Mouse (Mus musculus) bone marrow macrophage, adult 2 months (primary cell): ENCODE measurements around the gene 4930524N10Rik. TPM values are rescaled to one million over a fixed set of nuclear protein-coding genes. Genes with fewer than 3 reads are reported as not detected.

Source experiments
- H3K27ac ChIP-seq: 2 replicates; pipeline ENCODE4 v1.5.1; 2012; ENCODE audit warnings: low read depth, low read length; ENCODE audit not compliant: insufficient read depth
- H3K4me1 ChIP-seq: 2 replicates; pipeline ENCODE4 v1.6.1; 2012; ENCODE audit warnings: low read length; ENCODE audit not compliant: control insufficient read depth, insufficient read depth
- H3K4me3 ChIP-seq: 2 replicates; pipeline ENCODE4 v1.5.1; 2012; ENCODE audit warnings: mild to moderate bottlenecking, low read length, moderate library complexity; ENCODE audit not compliant: insufficient read depth
- CTCF ChIP-seq: IDR thresholded peaks from 2 replicates; pipeline ENCODE4 v1.5.1; 2012; ENCODE audit warnings: low read depth, mild to moderate bottlenecking, low read length, moderate library complexity
- POLR2A ChIP-seq: IDR thresholded peaks from 2 replicates; pipeline ENCODE4 v1.6.1; 2012; ENCODE audit warnings: mild to moderate bottlenecking, low read depth, low read length, borderline replicate concordance
- polyA plus RNA-seq: library from polyadenylated mRNA; stranded (reverse); fragments of >200 nt; gene quantifications from 2 replicates; pipeline ENCODE4 v1.2.4, GENCODE M21; 2012; ENCODE audit not compliant: missing spikeins, insufficient read depth, insufficient read length

Gene 4930524N10Rik
- not detected in 2 replicates for polyA plus RNA-seq

DNA sequence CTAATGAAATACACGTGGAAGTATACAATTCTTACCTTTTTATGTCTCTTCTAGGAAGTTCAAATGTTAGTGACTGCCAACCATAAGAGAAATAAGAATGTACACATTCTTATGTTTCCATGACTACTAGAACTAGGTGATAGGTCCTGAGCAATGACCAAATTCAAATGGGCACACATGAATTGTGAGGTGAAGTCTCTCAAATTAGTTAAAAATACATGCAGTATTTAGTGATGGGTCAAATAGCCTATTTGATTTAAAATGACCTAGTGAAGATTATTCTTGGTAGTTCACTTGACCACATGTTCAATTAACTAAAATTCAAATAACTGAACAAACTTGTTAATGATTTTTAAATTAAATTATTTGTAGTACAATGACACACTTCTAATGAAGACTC lies at the start of gene 4930524N10Rik:
4930524N10Rik (minus strand) TSS at position 101 of the 400 bp plus-strand sequence.
- TF ChIP-seq CTCF (no peak), POLR2A (no peak)
- Histone ChIP-seq H3K4me3 (no peak within 1 kb of the TSS), H3K4me1 (no peaks in the 10 kb centered on the region), H3K27ac (no peak within 1 kb of the TSS)

DNA sequence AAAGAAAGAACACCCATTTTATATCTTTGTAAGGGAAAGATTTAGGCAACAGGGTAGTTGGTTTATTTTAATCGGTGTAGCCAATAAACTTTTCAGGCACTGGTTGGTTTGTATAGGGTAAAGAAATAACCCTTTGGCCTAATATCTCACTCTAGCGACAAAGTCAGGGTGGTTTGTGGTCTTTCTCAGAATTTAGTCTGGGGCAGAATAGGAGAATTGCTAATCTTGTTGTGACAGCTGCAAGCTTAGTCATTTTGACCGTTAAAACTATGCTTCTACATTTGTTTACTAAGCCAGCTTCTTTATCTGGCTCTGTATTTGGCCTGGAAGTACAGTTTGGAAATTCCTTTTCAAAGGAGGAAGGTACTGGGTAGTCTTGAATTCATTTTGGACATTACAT lies 6.8 kb upstream of the 4930524N10Rik start:
- TF ChIP-seq CTCF (no peak), POLR2A (no peak)
- H3K4me1 ChIP-seq, result no peaks in the 10 kb centered on the region
- H3K4me3 ChIP-seq, result no peak overlapping the region
- H3K27ac ChIP-seq, result no peak overlapping the region

DNA sequence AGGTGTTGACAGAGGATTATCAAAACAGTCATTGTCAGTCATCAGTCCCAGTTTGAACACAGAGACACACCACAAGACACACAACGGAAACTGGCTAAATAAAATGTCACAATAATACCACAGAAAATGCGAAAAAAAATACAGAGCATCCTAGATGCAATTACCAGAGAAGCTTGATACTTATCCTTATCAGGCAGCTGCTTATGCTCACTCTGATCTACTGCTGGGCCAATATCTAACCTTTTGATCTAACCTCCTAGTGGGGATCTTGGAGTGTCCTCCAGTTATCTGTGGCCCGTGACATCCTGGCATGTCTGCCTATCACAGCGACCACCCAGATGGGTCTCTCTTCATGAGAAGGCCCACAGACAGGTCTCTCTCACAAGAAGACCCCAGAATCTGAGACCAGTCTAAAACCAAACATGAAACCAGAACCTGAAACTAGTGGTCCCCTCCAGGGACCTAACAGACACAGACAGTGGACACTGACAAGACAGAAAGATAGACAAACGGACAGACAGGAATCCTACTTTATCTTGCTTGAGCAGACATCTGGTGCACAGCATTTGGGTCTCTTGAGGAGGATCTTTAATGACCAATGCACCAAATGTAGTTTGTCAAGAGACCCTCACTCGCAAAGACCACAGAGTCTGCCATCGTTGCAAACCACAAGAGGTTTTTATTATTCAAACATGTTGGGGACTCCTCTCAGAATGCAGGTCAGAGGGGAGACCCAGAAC lies 6.3 kb upstream of the 4930524N10Rik start:
- TF ChIP-seq POLR2A, result no peak
- no peak for TF ChIP-seq CTCF
- Histone ChIP-seq H3K27ac (no peak overlapping the region), H3K4me3 (no peak overlapping the region), H3K4me1 (no peaks in the 10 kb centered on the region)

DNA sequence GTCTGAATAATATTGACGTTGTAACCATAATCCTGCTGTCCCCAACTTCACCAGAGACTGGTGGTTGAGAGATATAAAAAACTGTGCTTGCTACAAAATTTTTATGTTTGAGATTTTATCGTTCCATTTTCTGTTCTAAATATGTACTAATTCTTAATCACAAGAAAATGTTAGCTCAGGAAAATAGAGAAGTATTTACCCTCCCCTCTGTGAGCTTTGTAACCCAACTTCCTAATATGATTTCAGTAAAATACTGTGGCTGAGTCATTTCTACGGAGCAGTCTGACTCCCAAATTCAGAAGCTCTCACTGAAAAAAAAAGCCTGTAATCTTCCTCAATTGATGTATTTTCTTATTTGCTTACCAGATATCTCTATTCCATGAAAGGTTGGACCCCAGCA lies 4.7 kb upstream of the 4930524N10Rik start:
- no peak overlapping the region for H3K4me3 ChIP-seq
- no peak overlapping the region for H3K27ac ChIP-seq
- H3K4me1 ChIP-seq, result no peaks in the 10 kb centered on the region
- no peak for TF ChIP-seq POLR2A
- TF ChIP-seq CTCF, result no peak

Other genes with a start within 250 kb of the 4930524N10Rik start
- not detected in 2 replicates for gene Gm15140, start 222.7 kb downstream of the 4930524N10Rik start, polyA plus RNA-seq
- gene Samt4, start 138.6 kb upstream of the 4930524N10Rik start, polyA plus RNA-seq, result not detected in 2 replicates
- gene Samt2, start 236.0 kb upstream of the 4930524N10Rik start, polyA plus RNA-seq, result not detected in 2 replicates